Mouse (Mus musculus) thymus, postnatal 14 days (tissue): ENCODE measurements around the gene Tbcb.
"Not testable (repeated sequence)": the region's sequence is repeated elsewhere in the genome, so short reads cannot be mapped to it uniquely, and the experiment has no call there.

Experiments used
- DNase-seq: peaks from one replicate; pipeline ENCODE4 v3.0.0; 2021

Tbcb gene

GRCm38 (mm10) chr7:30193013-30193412, 39.1 kb downstream of the Tbcb start:
- no peak for DNase-seq

GRCm38 (mm10) chr7:30192088-30192487, 40.0 kb downstream of the Tbcb start:
- DNase-seq: no peak

GRCm38 (mm10) chr7:30189116-30189491, 43.0 kb downstream of the Tbcb start:
- DNase-seq: no peak

DNA sequence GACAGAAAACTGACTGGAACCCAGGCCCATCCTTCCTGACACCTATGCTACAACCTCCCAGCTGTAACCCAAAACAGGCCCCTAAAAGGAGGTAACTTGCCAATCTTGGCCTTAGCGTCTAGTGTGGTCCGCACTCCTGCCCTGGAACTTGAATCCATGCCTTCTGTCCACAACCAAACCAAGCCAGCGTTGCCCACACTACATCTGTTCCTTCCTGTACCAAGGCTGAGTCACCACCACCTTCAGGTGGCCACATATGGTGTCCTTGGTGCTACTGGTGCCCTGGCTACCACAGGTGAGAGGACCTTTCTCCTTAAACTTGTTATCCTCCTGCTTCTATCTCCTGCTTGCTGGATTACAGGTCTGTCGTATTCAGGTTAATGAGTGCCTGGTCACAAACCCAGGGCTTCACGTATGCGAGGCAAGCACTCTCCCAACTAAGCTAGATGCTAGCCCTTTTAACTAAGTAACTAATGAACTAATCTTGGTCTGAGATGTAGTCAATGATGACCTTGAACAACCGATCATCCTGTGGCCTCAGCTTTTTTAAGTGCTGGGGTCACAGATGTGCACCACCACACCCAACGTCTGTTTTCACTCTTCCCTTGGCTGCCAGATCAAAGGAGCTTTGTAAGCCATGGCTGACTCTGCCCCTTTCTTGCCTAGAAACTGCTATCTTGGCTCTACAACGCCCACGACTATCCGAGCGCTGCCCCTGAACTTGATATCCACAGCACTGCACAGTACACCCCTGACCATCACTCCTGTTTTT, 43.5 kb downstream of the Tbcb start:
- no peak for DNase-seq

DNA sequence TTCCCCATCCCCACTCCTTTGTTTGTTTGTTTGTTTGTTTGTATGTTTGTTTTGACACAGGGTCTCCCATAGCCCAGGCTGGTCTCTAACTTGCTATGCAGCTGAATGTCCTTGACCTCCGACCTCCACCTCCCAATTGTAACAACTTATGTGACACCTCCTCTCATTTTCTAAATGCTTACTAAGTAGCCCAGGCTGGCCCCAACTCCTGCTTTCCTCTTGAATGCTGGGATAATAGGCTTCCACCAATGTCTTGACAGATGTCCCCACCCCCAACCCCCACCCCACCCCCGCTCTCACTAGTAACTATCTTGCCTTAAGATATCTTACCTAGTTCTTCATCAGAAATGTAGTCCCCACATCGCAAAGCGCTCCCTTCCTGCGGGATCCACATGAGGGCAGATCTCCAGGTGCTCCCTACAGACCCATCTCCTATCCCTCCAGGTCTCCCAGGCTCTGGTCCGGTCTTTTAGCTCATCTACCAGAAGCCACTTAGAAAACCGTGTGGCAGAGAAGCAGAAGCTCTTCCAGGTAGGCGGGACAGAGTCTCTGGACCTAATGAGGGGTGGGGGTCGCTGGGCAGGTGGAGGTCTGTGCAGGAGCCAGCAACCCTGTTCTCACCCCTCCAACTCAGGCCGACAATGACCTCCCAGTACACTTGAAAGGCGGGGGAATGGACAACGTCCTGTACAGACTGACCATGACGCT, 47.3 kb downstream of the Tbcb start:
- DNase-seq: no peak

DNA sequence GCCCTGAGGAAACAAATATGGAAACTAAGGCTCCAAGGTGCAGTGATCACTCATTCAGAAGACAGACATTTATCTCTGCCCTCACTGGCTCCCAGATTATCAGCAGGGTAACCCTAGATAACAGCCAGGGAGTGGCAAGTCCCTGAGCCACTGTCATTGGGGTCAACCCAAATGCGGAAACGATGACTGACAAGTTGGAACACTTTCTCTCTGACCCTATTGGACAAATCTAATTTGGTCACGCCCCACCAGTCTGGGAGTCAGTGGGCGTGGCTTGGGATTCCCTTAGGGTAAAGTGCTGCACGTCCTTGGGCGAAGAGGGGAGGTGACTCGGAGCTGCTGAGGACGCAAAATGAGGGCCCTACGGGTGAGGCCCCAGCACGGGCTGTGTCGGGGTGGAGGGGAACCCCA, 48.2 kb downstream of the Tbcb start, which contains the start of gene Cox7a1:
TSS of gene Cox7a1 (plus strand) at position 266 of the 411 bp plus-strand sequence.
- DNase-seq: peak; percentile 91

- DNase-seq: not testable (repeated sequence)
Measured at GRCm38 (mm10) chr7:30183189-30183588, 48.9 kb downstream of the Tbcb start.

- DNase-seq: not testable (repeated sequence)
Measured at GRCm38 (mm10) chr7:30181929-30182328, 50.1 kb downstream of the Tbcb start.

- peak; percentile 78 for DNase-seq
Measured at GRCm38 (mm10) chr7:30181308-30181707, 50.8 kb downstream of the Tbcb start.

- DNase-seq: no peak
Measured at GRCm38 (mm10) chr7:30178256-30178655, 53.8 kb downstream of the Tbcb start.

DNA sequence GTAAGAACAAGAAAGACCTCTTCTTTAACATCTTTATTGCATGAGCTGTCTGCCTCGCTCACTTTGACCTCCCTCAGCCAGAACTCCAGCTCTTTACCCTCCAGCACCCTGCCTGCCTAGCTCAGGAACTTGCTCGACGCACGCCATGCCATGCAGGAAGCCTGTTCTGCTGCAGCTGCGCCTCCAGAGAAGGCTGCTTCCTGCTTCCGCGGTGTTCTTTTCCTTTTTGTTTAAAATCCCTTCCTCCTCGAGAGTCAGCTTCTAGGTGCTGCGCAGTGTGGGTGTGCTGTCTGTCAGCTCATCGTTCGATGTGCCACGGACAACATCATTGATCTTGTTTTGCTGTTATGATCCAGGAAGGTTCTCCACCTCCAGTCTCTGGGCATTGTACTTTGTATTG, 55.6 kb downstream of the Tbcb start:
- DNase-seq: peak; percentile 53
